Mouse (Mus musculus): ENCODE measurements around the gene Trip12. TPM values are rescaled to one million over a fixed set of nuclear protein-coding genes. Genes with fewer than 3 reads are reported as not detected.

The Trip12 gene
- polyA plus RNA-seq, 1 experiment from 2014 or later = 85.8 TPM

- Histone ChIP-seq H3K4me2 (replicated peaks; ENCODE audit: low read depth, low read length) (no peak overlapping the region), H3K27me3 (ENCODE audit: control insufficient read depth, insufficient read depth, low read length) (no peaks in the 10 kb centered on the region)
- 72% methylated on average over 4 of the region's 4 CpGs for WGBS
Measured at GRCm38 (mm10) chr1:84677910-84678309, 162.4 kb downstream of the Trip12 start.

More at GRCm38 (mm10) chr1:84677910-84678309, 162.4 kb downstream of the Trip12 start:
- H3K4me3 ChIP-seq (ENCODE audit: low read length) = no peak overlapping the region
- no peak for ATAC-seq (ENCODE audit: low FRiP score, low TSS enrichment)
- H3K36me3 ChIP-seq (ENCODE audit: control insufficient read depth, insufficient read depth, low read length) = no peaks in the 10 kb centered on the region
- H3K9me3 ChIP-seq (ENCODE audit: control insufficient read depth, low read length) = no peaks in the 10 kb centered on the region
- H3K27ac ChIP-seq (ENCODE audit: low read depth, low read length) = no peak overlapping the region
- H3K4me1 ChIP-seq (ENCODE audit: control insufficient read depth, insufficient read depth, low read length) = no peaks in the 10 kb centered on the region
- no peak overlapping the region for H3K9ac ChIP-seq (ENCODE audit: low read depth, low read length)

Small RNA genes lying within 50 kb of the gene (microRNA-seq; reads per million reads assigned to microRNA genes)
- 6.3 reads per million, percentile 22 among the genes with 10 or more reads in this experiment for gene Mir5126

Other genes starting within 250 kb of the Trip12 start
- 0.31 and 1.1 TPM in 2 replicates for gene Dner, start 144.3 kb downstream of the Trip12 start, polyA plus RNA-seq (2014; fragmentation: Nextera tagmentation; extraction: Ambion mirVana)
- gene Fbxo36, start 675 bp downstream of the Trip12 start, polyA plus RNA-seq (2014; fragmentation: Nextera tagmentation; extraction: Ambion mirVana) = 10.6 and 13.3 TPM in 2 replicates
- gene Slc16a14, start 94.6 kb upstream of the Trip12 start, polyA plus RNA-seq (2014; fragmentation: Nextera tagmentation; extraction: Ambion mirVana) = 0.41 and 0.53 TPM in 2 replicates